Mouse (Mus musculus) liver, embryonic 16.5 days (tissue): ENCODE measurements around the gene Serpinb3a. TPM values are rescaled to one million over a fixed set of nuclear protein-coding genes. Genes with fewer than 3 reads are reported as not detected.
"Not testable (repeated sequence)": the region's sequence is repeated elsewhere in the genome, so short reads cannot be mapped to it uniquely, and the experiment has no call there.

Source experiments
- ATAC-seq: fragments of 200-750 bp; cut with Nextera tagmentation; 2 replicates; pipeline ENCODE4 v1.8.0; 2017; ENCODE audit warnings: low read depth, mild to moderate bottlenecking, moderate number of reproducible peaks, moderate library complexity
- H3K27ac ChIP-seq: fragments of 300-500 bp; sonication (generic); 2 replicates; pipeline ENCODE4 v1.5.1; 2014; ENCODE audit warnings: mild to moderate bottlenecking, low read length
- H3K27me3 ChIP-seq: fragments of 300-500 bp; sonication (generic); 2 replicates; pipeline ENCODE4 v1.6.1; 2014; ENCODE audit warnings: low read depth, low read length, mixed read lengths; ENCODE audit not compliant: control insufficient read depth, insufficient read depth
- H3K36me3 ChIP-seq: fragments of 300-500 bp; sonication (generic); 2 replicates; pipeline ENCODE4 v1.6.1; 2014; ENCODE audit warnings: mild to moderate bottlenecking; ENCODE audit not compliant: control insufficient read depth, insufficient read depth
- H3K4me1 ChIP-seq: fragments of 300-500 bp; sonication (generic); 2 replicates; pipeline ENCODE4 v1.6.1; 2014; ENCODE audit warnings: low read depth, low read length, mixed read lengths; ENCODE audit not compliant: control insufficient read depth
- H3K4me2 ChIP-seq: fragments of 300-500 bp; sonication (generic); 2 replicates; pipeline ENCODE4 v1.6.1; 2014; ENCODE audit warnings: low read depth, low read length, mixed read lengths
- H3K4me3 ChIP-seq: fragments of 300-500 bp; sonication (generic); 2 replicates; pipeline ENCODE4 v1.5.1; 2014; ENCODE audit warnings: low read depth, mild to moderate bottlenecking, low read length
- H3K9ac ChIP-seq: fragments of 300-500 bp; sonication (generic); 2 replicates; pipeline ENCODE4 v1.6.1; 2014; ENCODE audit warnings: low read depth, low read length
- H3K9me3 ChIP-seq: fragments of 300-500 bp; sonication (generic); replicated peaks from 2 replicates; pipeline ENCODE4 v1.6.1; 2016; ENCODE audit warnings: low read length; ENCODE audit not compliant: control insufficient read depth
- WGBS: fragments of 180-500 bp; shearing (Covaris S2); extraction: QIAGEN DNeasy Blood & Tissue Kit; methylation state at CpG from one replicate; pipeline ENCODE4 v1.1.7; 2014; ENCODE audit not compliant: insufficient replicate concordance; 5-methylcytosine and 5-hydroxymethylcytosine counted together
- polyA plus RNA-seq: library from polyadenylated mRNA; unstranded; fragments of >200 nt; fragmentation: Nextera tagmentation; extraction: Ambion mirVana; gene quantifications from 2 replicates; pipeline ENCODE4 v1.2.1, GENCODE M21; 2015

Gene Serpinb3a
- polyA plus RNA-seq = not detected in 2 replicates

DNA sequence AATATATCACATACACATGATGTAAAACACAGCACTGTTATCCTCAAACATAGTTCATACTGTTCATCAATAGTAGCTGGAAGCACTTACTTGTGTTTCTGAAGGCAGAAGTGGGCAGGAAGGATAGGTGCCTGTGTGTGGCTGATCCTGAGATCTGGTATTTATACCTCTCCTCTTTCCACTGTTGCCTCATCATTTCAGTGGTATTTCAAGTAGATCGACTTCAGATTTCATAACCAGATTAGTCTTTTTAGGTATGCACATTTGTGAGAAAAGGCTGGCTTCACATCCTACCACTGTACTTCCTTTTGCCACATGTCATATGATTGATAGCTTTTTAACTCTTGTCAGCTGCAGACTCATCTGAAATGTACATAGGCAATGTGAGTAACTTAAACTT is at the start of gene Serpinb3a:
TSS of gene Serpinb3a (minus strand) at position 101 of the 400 bp plus-strand sequence.
- Histone ChIP-seq H3K4me3 (no peak within 1 kb of the TSS), H3K27ac (no peak within 1 kb of the TSS), H3K9me3 (no peaks in the 10 kb centered on the region), H3K27me3 (no peaks in the 10 kb centered on the region), H3K9ac (no peak within 1 kb of the TSS), H3K4me2 (no peak within 1 kb of the TSS), H3K4me1 (no peaks in the 10 kb centered on the region), H3K36me3 (no peaks in the 10 kb centered on the region)
- 38% methylated on average over 1 of the region's 1 CpGs for WGBS
- ATAC-seq = no peak

GRCm38 (mm10) chr1:107098417-107098816 is 46.3 kb upstream of the Serpinb3a start:
- no peaks in the 10 kb centered on the region for H3K9me3 ChIP-seq
- ATAC-seq = no peak
- WGBS = 61% methylated on average over 2 of the region's 2 CpGs

DNA sequence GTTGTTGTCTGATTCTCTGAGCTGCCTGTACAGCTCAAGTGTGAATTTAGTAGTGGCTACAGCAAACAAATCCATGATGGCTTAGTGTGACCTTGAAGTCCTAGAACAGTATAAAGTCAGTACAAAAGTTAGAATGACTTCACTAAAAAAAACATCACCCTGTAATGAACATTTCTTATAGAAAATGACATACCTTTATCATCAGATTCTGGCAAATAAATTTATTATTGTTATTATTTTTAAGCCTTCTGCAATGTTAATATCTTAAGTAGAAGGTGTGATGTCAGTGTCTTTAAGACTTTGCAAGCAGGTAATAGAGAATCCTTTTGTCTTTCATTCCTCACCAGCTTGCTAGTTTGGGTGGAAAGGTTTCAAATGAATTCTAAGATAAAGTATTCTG is 31.3 kb upstream of the Serpinb3a start, which contains the start of gene Serpinb3d:
TSS of gene Serpinb3d (minus strand) at position 101 of the 400 bp plus-strand sequence.
- no peaks in the 10 kb centered on the region for H3K27me3 ChIP-seq
- no peak within 1 kb of the TSS for H3K27ac ChIP-seq
- no peak within 1 kb of the TSS for H3K4me3 ChIP-seq
- ATAC-seq = no peak
- no peak within 1 kb of the TSS for H3K4me2 ChIP-seq
- H3K9ac ChIP-seq = no peak within 1 kb of the TSS
- H3K9me3 ChIP-seq = no peaks in the 10 kb centered on the region
- no peaks in the 10 kb centered on the region for H3K36me3 ChIP-seq
- H3K4me1 ChIP-seq = no peaks in the 10 kb centered on the region

More at GRCm38 (mm10) chr1:107098417-107098816, 46.3 kb upstream of the Serpinb3a start:
- H3K27ac ChIP-seq = no peak overlapping the region
- no peaks in the 10 kb centered on the region for H3K27me3 ChIP-seq
- H3K4me2 ChIP-seq = no peak overlapping the region
- no peaks in the 10 kb centered on the region for H3K36me3 ChIP-seq
- no peak overlapping the region for H3K4me3 ChIP-seq
- H3K4me1 ChIP-seq = no peaks in the 10 kb centered on the region
- H3K9ac ChIP-seq = no peak overlapping the region

- WGBS = 55% methylated on average over 3 of the region's 3 CpGs
- not testable (repeated sequence) for H3K4me3 ChIP-seq, H3K27ac ChIP-seq, H3K9me3 ChIP-seq, H3K27me3 ChIP-seq, H3K9ac ChIP-seq, H3K4me1 ChIP-seq, H3K4me2 ChIP-seq, H3K36me3 ChIP-seq, ATAC-seq
Measured at GRCm38 (mm10) chr1:107034236-107034635, 17.9 kb downstream of the Serpinb3a start.

- no peak overlapping the region for H3K4me2 ChIP-seq
- no peaks in the 10 kb centered on the region for H3K4me1 ChIP-seq
- H3K27ac ChIP-seq = no peak overlapping the region
- 20% methylated on average over 1 of the region's 1 CpGs for WGBS
- H3K4me3 ChIP-seq = no peak overlapping the region
- no peaks in the 10 kb centered on the region for H3K9me3 ChIP-seq
- no peak overlapping the region for H3K9ac ChIP-seq
- H3K36me3 ChIP-seq = no peaks in the 10 kb centered on the region
- ATAC-seq = no peak
- H3K27me3 ChIP-seq = no peaks in the 10 kb centered on the region
Measured at GRCm38 (mm10) chr1:107025886-107026285, 26.2 kb downstream of the Serpinb3a start.

- H3K27ac ChIP-seq = no peak overlapping the region
- H3K4me2 ChIP-seq = no peak overlapping the region
- no peaks in the 10 kb centered on the region for H3K9me3 ChIP-seq
- H3K4me3 ChIP-seq = no peak overlapping the region
- ATAC-seq = no peak
- 56% methylated on average over 7 of the region's 7 CpGs for WGBS
- no peaks in the 10 kb centered on the region for H3K27me3 ChIP-seq
- no peak overlapping the region for H3K9ac ChIP-seq
- H3K4me1 ChIP-seq = no peaks in the 10 kb centered on the region
- H3K36me3 ChIP-seq = no peaks in the 10 kb centered on the region
Measured at GRCm38 (mm10) chr1:107015210-107015609, 36.9 kb downstream of the Serpinb3a start.

DNA sequence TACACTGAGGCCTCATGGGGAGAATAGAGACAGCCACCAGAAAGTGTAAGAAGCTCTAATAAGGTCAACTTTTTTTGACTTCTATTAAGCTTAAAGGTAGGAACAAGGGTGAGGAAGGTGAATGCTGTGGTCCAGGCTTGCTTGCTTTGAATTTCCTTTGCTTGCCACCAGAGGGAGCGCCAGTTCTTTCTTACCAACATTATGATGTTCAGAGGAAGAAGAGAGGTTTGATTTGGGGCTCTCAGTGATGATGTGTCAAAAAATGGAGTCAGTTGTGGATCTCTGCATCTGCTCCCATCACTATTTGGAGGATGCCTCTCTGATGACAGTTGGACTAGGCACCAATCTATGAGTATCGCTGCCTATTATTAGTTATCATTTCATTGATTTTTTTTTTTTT is 37.6 kb downstream of the Serpinb3a start:
- WGBS = 45% methylated on average over 2 of the region's 2 CpGs
- no peak overlapping the region for H3K27ac ChIP-seq
- no peaks in the 10 kb centered on the region for H3K27me3 ChIP-seq
- H3K36me3 ChIP-seq = no peaks in the 10 kb centered on the region
- no peak overlapping the region for H3K4me2 ChIP-seq
- H3K4me1 ChIP-seq = no peaks in the 10 kb centered on the region
- H3K4me3 ChIP-seq = no peak overlapping the region
- no peak overlapping the region for H3K9ac ChIP-seq
- ATAC-seq = no peak
- H3K9me3 ChIP-seq = no peaks in the 10 kb centered on the region

- Histone ChIP-seq H3K4me2 (no peak overlapping the region), H3K9me3 (no peaks in the 10 kb centered on the region), H3K4me3 (no peak overlapping the region), H3K27me3 (no peaks in the 10 kb centered on the region), H3K27ac (no peak overlapping the region), H3K9ac (no peak overlapping the region), H3K4me1 (no peaks in the 10 kb centered on the region), H3K36me3 (no peaks in the 10 kb centered on the region)
- no peak for ATAC-seq
- WGBS = 67% methylated on average over 3 of the region's 3 CpGs
Measured at GRCm38 (mm10) chr1:107006316-107006715, 45.8 kb downstream of the Serpinb3a start.

GRCm38 (mm10) chr1:107001754-107002153 is 50.3 kb downstream of the Serpinb3a start:
- WGBS = 76% methylated on average over 2 of the region's 2 CpGs
- H3K27ac ChIP-seq = no peak overlapping the region
- H3K4me3 ChIP-seq = no peak overlapping the region
- H3K27me3 ChIP-seq = no peaks in the 10 kb centered on the region
- H3K9ac ChIP-seq = no peak overlapping the region
- ATAC-seq = no peak
- H3K4me1 ChIP-seq = no peaks in the 10 kb centered on the region
- no peaks in the 10 kb centered on the region for H3K36me3 ChIP-seq
- no peaks in the 10 kb centered on the region for H3K9me3 ChIP-seq
- H3K4me2 ChIP-seq = no peak overlapping the region
